Mouse (Mus musculus): ENCODE measurements around the gene Slc25a11.

Gene Slc25a11

GRCm38 (mm10) chr11:70646691-70647650, at the start of gene Slc25a11, which contains the start of gene Rnf167:
Gene Slc25a11 (minus strand): TSS chr11:70647479.
Gene Rnf167 (plus strand): TSS chr11:70647235.
- in situ Hi-C loops (cut with MboI, MseI), result no loop called here

DNA sequence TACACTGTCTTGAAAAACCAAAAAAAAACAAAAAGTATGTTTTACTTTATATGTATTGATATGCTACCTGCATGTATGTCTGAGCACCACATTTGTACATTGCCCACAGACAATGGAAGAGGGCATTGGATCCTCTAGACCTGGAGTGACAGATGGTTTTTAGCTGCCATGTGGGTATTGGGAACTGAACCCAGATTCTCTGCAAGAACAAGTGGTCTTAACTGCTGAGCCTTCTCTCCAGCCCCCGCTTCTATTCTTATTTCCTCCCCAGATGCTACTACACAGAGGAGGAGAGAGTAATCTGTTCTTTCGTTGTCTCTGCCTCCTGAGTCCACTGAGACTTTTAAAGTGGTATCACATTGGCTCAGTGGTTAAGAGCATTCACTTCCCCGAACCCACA, 46.2 kb upstream of the Slc25a11 start:
- in situ Hi-C loops (cut with MboI, MseI), result no loop called here

GRCm38 (mm10) chr11:70689578-70689977, 42.3 kb upstream of the Slc25a11 start:
- in situ Hi-C loops (cut with MboI, MseI), result loop anchor here (5.0 kb wide), 1 partner anchor 68 kb away; no protein-coding TSS in a partner anchor

DNA sequence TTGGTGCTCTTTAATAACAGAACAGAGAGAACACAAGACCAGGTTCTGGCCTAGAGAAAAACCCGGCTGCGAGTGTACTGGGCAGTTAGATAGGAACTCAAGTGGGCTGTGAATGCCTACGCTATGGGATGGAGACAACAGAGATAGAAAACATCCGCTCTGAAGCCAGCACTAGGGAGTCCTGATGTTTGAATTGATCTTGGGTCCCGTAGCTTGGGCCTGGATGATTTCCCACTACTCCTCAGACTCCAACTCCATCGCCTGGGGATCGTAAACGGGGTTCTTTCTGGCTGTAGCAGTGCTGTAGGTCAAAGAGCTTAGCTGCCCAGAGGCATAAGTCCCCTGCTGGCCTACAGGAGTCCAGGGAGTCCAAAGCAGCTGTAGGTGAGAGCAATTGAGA, 41.1 kb upstream of the Slc25a11 start:
- in situ Hi-C loops (cut with MboI, MseI), result loop anchor here (5.0 kb wide), 1 partner anchor 69 kb away; no protein-coding TSS in a partner anchor

- in situ Hi-C loops (cut with MboI, MseI), result loop anchor here (5.0 kb wide), 1 partner anchor 70 kb away; no protein-coding TSS in a partner anchor
Measured at GRCm38 (mm10) chr11:70687601-70688199, 40.4 kb upstream of the Slc25a11 start, which contains the start of gene Camta2. Gene Camta2 (minus strand): TSS chr11:70688105.

- in situ Hi-C loops (cut with MboI, MseI), result loop anchor here (5.0 kb wide), 1 partner anchor 70 kb away; no protein-coding TSS in a partner anchor
Measured at GRCm38 (mm10) chr11:70686901-70687566, 39.8 kb upstream of the Slc25a11 start.

- in situ Hi-C loops (cut with MboI, MseI), result no loop called here
Measured at GRCm38 (mm10) chr11:70683640-70684039, 36.4 kb upstream of the Slc25a11 start.

GRCm38 (mm10) chr11:70681897-70682581, 34.8 kb upstream of the Slc25a11 start:
- in situ Hi-C loops (cut with MboI, MseI), result no loop called here

GRCm38 (mm10) chr11:70681170-70681569, 33.9 kb upstream of the Slc25a11 start:
- in situ Hi-C loops (cut with MboI, MseI), result no loop called here

DNA sequence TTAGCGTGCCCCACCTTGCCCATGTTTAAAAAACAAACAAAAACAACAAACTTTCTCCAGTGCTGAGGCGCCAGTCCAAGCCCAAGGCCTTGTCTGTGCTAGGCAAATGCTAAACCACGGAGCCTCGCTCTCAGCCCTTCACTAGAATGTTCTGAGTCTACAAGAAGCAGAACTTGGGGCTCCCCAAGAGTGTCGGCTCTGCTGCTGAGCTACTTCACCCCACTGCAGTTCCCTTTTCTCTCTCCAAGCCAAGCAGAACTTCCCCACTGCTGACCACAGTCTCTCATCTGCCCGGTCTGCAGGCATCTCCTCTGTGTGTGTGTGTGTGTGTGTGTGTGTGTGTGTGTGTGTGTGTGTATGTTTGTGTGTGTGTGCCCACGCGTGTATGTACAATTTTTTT, 32.6 kb upstream of the Slc25a11 start:
- in situ Hi-C loops (cut with MboI, MseI), result no loop called here

- in situ Hi-C loops (cut with MboI, MseI), result no loop called here
Measured at GRCm38 (mm10) chr11:70679361-70679760, 32.1 kb upstream of the Slc25a11 start.

GRCm38 (mm10) chr11:70678576-70678975, 31.3 kb upstream of the Slc25a11 start:
- in situ Hi-C loops (cut with MboI, MseI), result no loop called here

DNA sequence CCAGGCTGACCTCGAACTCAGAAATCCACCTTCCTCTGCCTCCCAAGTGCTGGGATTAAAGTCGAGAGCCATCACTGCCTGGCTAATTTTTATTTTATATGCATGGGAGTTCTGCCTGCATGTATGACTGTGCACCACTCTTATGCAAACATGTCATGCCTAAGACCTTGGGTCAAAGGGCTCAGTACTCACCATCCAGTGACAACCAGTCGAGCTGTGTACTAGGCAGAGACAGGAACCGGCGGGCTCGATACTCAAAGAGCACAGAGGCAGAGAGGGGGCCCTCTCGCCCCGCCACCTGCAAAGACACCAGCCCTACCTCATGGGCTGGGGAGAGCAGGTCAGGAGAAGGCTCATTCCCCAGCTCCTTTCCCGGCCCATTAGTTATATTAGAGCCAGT, 30.8 kb upstream of the Slc25a11 start:
- in situ Hi-C loops (cut with MboI, MseI), result no loop called here

GRCm38 (mm10) chr11:70674501-70674900, 27.2 kb upstream of the Slc25a11 start:
- in situ Hi-C loops (cut with MboI, MseI), result loop anchor here (25.0 kb wide), 2 partner anchors 912 to 1262 kb away; partner anchors contain the start of genes Kdm6b, Polr2a, Slc35g3 and Zbtb4

- in situ Hi-C loops (cut with MboI, MseI), result loop anchor here (25.0 kb wide), 2 partner anchors 912 to 1262 kb away; partner anchors contain the start of genes Kdm6b, Polr2a, Slc35g3 and Zbtb4
Measured at GRCm38 (mm10) chr11:70674014-70674413, 26.7 kb upstream of the Slc25a11 start.

- in situ Hi-C loops (cut with MboI, MseI), result loop anchor here (25.0 kb wide), 2 partner anchors 909 to 1259 kb away; partner anchors contain the start of genes Kdm6b, Polr2a, Slc35g3 and Zbtb4
Measured at GRCm38 (mm10) chr11:70671333-70672047, 24.2 kb upstream of the Slc25a11 start.

DNA sequence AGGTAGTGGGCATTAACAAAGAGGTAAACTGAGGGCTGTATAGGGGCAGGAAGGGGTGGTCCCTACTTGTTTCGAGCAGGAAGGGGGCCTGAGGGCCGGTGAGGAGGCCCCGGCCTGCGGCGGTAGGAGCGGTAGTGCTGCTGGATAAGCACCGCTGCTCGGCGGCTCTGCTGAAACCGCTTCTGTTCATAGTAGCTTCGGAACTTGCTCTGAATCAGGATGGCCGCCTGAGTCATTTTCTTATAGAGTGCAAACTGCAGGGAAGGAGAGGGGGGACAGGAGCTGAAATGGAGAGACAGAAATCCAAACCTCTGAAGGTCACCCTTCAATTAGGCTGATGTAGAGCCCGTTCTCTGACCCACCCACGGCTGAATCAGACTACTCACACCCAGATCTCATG, 23.2 kb upstream of the Slc25a11 start:
- in situ Hi-C loops (cut with MboI, MseI), result loop anchor here (25.0 kb wide), 2 partner anchors 908 to 1258 kb away; partner anchors contain the start of genes Kdm6b, Polr2a, Slc35g3 and Zbtb4

DNA sequence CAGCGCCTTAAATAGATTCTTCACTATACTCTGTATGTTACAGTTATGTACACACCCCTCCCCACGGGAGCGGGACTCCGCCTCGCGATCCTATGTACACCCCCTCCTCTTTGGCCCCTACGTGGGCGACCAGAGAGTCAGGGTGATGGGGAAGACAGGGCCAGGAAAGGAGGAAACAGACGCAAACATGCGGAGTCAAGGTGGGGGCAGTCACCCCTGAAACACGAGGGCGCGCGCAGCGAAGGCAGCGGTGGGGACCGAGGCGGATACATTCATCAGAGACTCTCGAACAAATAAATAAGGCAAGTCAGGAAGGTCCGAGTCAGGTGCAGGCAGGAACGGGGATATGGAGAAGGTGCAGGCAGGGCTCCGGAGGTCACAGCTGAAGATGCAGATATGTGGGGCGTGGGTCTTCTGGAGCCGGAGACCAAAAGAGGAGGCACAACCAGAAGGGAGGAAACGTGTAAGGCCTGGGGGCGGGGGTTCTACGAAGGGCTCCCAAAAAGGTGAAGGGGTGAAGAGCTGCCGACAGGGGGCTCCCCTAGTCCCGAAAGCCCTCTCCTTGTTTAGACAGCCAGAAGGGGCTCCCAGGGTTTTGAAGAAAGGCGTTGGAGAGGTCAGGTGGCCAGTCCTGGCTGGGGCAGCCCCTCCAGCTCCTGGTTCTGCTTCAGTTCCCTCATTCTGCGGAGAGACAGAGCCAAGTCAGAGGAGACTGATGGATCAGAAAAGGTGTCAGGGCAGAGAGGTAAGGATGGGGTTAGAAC, 22.5 kb upstream of the Slc25a11 start:
- in situ Hi-C loops (cut with MboI, MseI), result loop anchor here (25.0 kb wide), 2 partner anchors 907 to 1257 kb away; partner anchors contain the start of genes Kdm6b, Polr2a, Slc35g3 and Zbtb4
